Mouse (Mus musculus): ENCODE measurements at regions not wholly inside any gene's neighbourhood (a gene's known extent, or its start where the extent isn't known, plus 50 kb on each side); places are given as distances from the start of the nearest gene placed in this dataset.

GRCm38 (mm10) chr17:16247681-16248080 lies 416.8 kb upstream of the Rgmb start:
- ChIA-PET CTCF (no interaction called here), POLR2A (no interaction called here)

- ChIA-PET CTCF (interaction anchor here in 2 of 4 experiments (0.6 kb wide), 2 partner anchors 390 to 739 kb away, joined by 4 to 5 read pairs; no protein-coding TSS in a partner anchor), POLR2A (no interaction called here)
Observed at GRCm38 (mm10) chr17:16221253-16221652, 390.4 kb upstream of the Rgmb start.

- ChIA-PET POLR2A (interaction anchor here in 2 of 4 experiments (0.6 kb wide), 2 partner anchors 49 to 1007 kb away, joined by 3 to 4 read pairs; no protein-coding TSS in a partner anchor), CTCF (interaction anchor here in 1 of 4 experiments (0.7 kb wide), 1 partner anchor 89 kb away, joined by 6 read pairs; no protein-coding TSS in a partner anchor)
Observed at GRCm38 (mm10) chr17:16219675-16220566, 389.1 kb upstream of the Rgmb start.

GRCm38 (mm10) chr17:16218623-16219022 lies 387.8 kb upstream of the Rgmb start:
- ChIA-PET CTCF (no interaction called here), POLR2A (no interaction called here)

GRCm38 (mm10) chr17:16216796-16217195 lies 386.0 kb upstream of the Rgmb start:
- ChIA-PET CTCF (no interaction called here), POLR2A (no interaction called here)

GRCm38 (mm10) chr17:16193636-16194035 lies 362.8 kb upstream of the Rgmb start:
- CTCF ChIA-PET = no interaction called here

GRCm38 (mm10) chr17:16180856-16181255 lies 350.0 kb upstream of the Rgmb start:
- ChIA-PET POLR2A (no interaction called here), CTCF (no interaction called here)

More at GRCm38 (mm10) chr17:16193636-16194035, 362.8 kb upstream of the Rgmb start:
- POLR2A ChIA-PET = no interaction called here

- ChIA-PET CTCF (no interaction called here), POLR2A (no interaction called here)
Observed at GRCm38 (mm10) chr17:16178102-16178501, 347.3 kb upstream of the Rgmb start.

- CTCF ChIA-PET = no interaction called here
- POLR2A ChIA-PET = no interaction called here
Observed at GRCm38 (mm10) chr17:16176782-16177510, 346.1 kb upstream of the Rgmb start.

- ChIA-PET POLR2A (interaction anchor here in 1 of 4 experiments (0.7 kb wide), 1 partner anchor 294 kb away, joined by 3 read pairs; no protein-coding TSS in a partner anchor), CTCF (interaction anchor here in 1 of 4 experiments (0.6 kb wide), 1 partner anchor 178 kb away, joined by 3 read pairs; no protein-coding TSS in a partner anchor)
Observed at GRCm38 (mm10) chr17:16173568-16174105, 342.8 kb upstream of the Rgmb start.

- ChIA-PET POLR2A (no interaction called here), CTCF (no interaction called here)
Observed at GRCm38 (mm10) chr17:16166731-16167130, 335.9 kb upstream of the Rgmb start.

GRCm38 (mm10) chr17:16158119-16158518 lies 327.3 kb upstream of the Rgmb start:
- ChIA-PET POLR2A (no interaction called here), CTCF (no interaction called here)

GRCm38 (mm10) chr17:16157711-16158110 lies 326.9 kb upstream of the Rgmb start:
- ChIA-PET POLR2A (no interaction called here), CTCF (no interaction called here)

- ChIA-PET CTCF (no interaction called here), POLR2A (no interaction called here)
Observed at GRCm38 (mm10) chr17:16157135-16157534, 326.3 kb upstream of the Rgmb start.

GRCm38 (mm10) chr17:16156596-16156995 lies 325.8 kb upstream of the Rgmb start:
- ChIA-PET POLR2A (no interaction called here), CTCF (no interaction called here)

- ChIA-PET POLR2A (no interaction called here), CTCF (interaction anchor here in 1 of 4 experiments (0.6 kb wide), 1 partner anchor 370 kb away, joined by 3 read pairs; no protein-coding TSS in a partner anchor)
Observed at GRCm38 (mm10) chr17:16155587-16155986, 324.7 kb upstream of the Rgmb start.

Measured in embryonic stem cell, embryonic (primary cell).